Mouse (Mus musculus) midbrain, embryonic 11.5 days (tissue): ENCODE data around the gene Hsf2bp. TPM values are rescaled to one million over a fixed set of nuclear protein-coding genes. Genes with fewer than 3 reads are reported as not detected.

ENCODE experiments used
- ATAC-seq: fragments of 200-750 bp; cut with Nextera tagmentation; 2 replicates; pipeline ENCODE4 v1.8.0; 2017; ENCODE audit warnings: moderate TSS enrichment, moderate library complexity; ENCODE audit not compliant: low FRiP score
- DNase-seq: peaks from one replicate; pipeline ENCODE4 v3.0.0; 2015; ENCODE audit warnings: low spot score; ENCODE audit errors: missing footprints
- H3K27ac ChIP-seq: fragments of 300-500 bp; sonication (generic); 2 replicates; pipeline ENCODE4 v1.5.1; 2014; ENCODE audit warnings: low read depth, low read length
- H3K27me3 ChIP-seq: fragments of 300-500 bp; sonication (generic); 2 replicates; pipeline ENCODE4 v1.6.1; 2014; ENCODE audit warnings: mild to moderate bottlenecking, low read length, moderate library complexity, mixed read lengths; ENCODE audit not compliant: control insufficient read depth, insufficient read depth
- H3K36me3 ChIP-seq: fragments of 300-500 bp; sonication (generic); 2 replicates; pipeline ENCODE4 v1.6.1; 2014; ENCODE audit warnings: mild to moderate bottlenecking, low read length, moderate library complexity, mixed read lengths; ENCODE audit not compliant: control insufficient read depth, insufficient read depth
- H3K4me1 ChIP-seq: fragments of 300-500 bp; sonication (generic); 2 replicates; pipeline ENCODE4 v1.6.1; 2014; ENCODE audit warnings: low read length; ENCODE audit not compliant: control insufficient read depth, insufficient read depth
- H3K4me2 ChIP-seq: fragments of 300-500 bp; sonication (generic); 2 replicates; pipeline ENCODE4 v1.6.1; 2014; ENCODE audit warnings: mild to moderate bottlenecking, moderate library complexity
- H3K4me3 ChIP-seq: fragments of 300-500 bp; sonication (generic); 2 replicates; pipeline ENCODE4 v1.5.1; 2014; ENCODE audit warnings: low read depth, low read length
- H3K9ac ChIP-seq: fragments of 300-500 bp; sonication (generic); 2 replicates; pipeline ENCODE4 v1.6.1; 2014; ENCODE audit warnings: low read length
- H3K9me3 ChIP-seq: fragments of 300-500 bp; sonication (generic); 2 replicates; pipeline ENCODE4 v1.6.1; 2016; ENCODE audit warnings: low read length; ENCODE audit not compliant: control insufficient read depth
- WGBS: fragments of 180-500 bp; shearing (Covaris S2); extraction: QIAGEN DNeasy Blood & Tissue Kit; methylation state at CpG from one replicate; pipeline ENCODE4 v1.1.7; 2014; 5-methylcytosine and 5-hydroxymethylcytosine counted together
- polyA plus RNA-seq: library from polyadenylated mRNA; unstranded; fragments of >200 nt; fragmentation: Nextera tagmentation; extraction: Ambion mirVana; gene quantifications from 2 replicates; pipeline ENCODE4 v1.2.1, GENCODE M21; 2014

Gene Hsf2bp
- polyA plus RNA-seq, 1 experiment from 2014 or later = 0.60 TPM

- Histone ChIP-seq H3K4me3 (no peak overlapping the region), H3K9me3 (no peaks in the 10 kb centered on the region), H3K9ac (no peak overlapping the region), H3K27me3 (no peaks in the 10 kb centered on the region), H3K36me3 (no peaks in the 10 kb centered on the region), H3K4me2 (no peak overlapping the region), H3K4me1 (no peaks in the 10 kb centered on the region), H3K27ac (no peak overlapping the region)
- WGBS = 87% methylated on average over 3 of the region's 3 CpGs
- ATAC-seq (no peak), DNase-seq (no peak)
Measured at GRCm38 (mm10) chr17:32003251-32003650, 32.9 kb downstream of the Hsf2bp start.

DNA sequence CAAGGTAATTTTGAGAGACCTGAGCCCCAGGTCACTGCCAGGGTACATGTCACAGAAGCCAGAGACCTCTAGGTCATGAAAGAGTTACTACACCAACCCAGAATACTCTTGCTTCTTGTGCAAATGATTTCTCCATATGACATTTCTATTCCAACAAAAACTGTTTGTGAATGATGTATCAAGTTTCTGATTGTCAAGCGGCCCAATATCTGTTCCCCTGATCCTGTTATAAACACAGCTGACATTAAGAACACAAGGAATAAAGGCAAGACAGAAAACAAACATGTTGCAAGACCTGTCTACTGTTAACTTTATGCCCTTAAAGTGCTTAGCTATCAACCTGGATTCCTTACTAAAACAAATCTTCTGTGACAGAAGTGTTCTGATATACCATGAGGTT is 37.8 kb downstream of the Hsf2bp start:
- Histone ChIP-seq H3K4me1 (no peaks in the 10 kb centered on the region), H3K27me3 (no peaks in the 10 kb centered on the region), H3K27ac (no peak overlapping the region), H3K9me3 (no peaks in the 10 kb centered on the region), H3K9ac (no peak overlapping the region), H3K4me3 (no peak overlapping the region), H3K36me3 (no peaks in the 10 kb centered on the region), H3K4me2 (no peak overlapping the region)
- WGBS = 89% methylated on average over 1 of the region's 1 CpGs
- DNase-seq = no peak
- ATAC-seq = no peak

DNA sequence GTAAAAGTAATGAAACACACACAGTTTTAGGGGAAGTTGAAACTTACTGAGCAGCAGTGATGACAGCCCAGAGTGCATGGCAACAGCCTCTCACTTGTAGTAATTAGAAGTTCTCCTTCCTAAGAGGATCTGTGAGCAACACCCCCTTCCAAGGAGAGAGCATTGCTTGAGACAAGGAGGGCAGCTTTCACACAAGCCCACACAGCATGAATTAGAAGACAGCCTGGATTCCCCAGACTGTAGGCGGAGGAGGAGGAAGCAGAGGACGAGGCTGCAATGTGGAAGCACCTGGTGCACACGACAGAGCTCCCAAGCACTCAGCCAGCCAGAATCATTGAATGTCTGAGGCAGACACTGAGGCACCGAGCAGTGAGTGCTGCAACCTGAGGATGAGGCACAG is 39.8 kb downstream of the Hsf2bp start:
- no peak for DNase-seq
- H3K27ac ChIP-seq = no peak overlapping the region
- no peaks in the 10 kb centered on the region for H3K36me3 ChIP-seq
- H3K9ac ChIP-seq = no peak overlapping the region
- no peak for ATAC-seq
- no peaks in the 10 kb centered on the region for H3K27me3 ChIP-seq
- H3K4me3 ChIP-seq = no peak overlapping the region
- H3K9me3 ChIP-seq = no peaks in the 10 kb centered on the region
- no peaks in the 10 kb centered on the region for H3K4me1 ChIP-seq
- 69% methylated on average over 4 of the region's 4 CpGs for WGBS
- H3K4me2 ChIP-seq = no peak overlapping the region

- ATAC-seq (no peak), DNase-seq (no peak)
- Histone ChIP-seq H3K36me3 (no peaks in the 10 kb centered on the region), H3K27ac (no peak overlapping the region), H3K4me3 (no peak overlapping the region), H3K4me2 (no peak overlapping the region), H3K9ac (no peak overlapping the region), H3K4me1 (no peaks in the 10 kb centered on the region), H3K27me3 (no peaks in the 10 kb centered on the region), H3K9me3 (no peaks in the 10 kb centered on the region)
- 82% methylated on average over 2 of the region's 2 CpGs for WGBS
Measured at GRCm38 (mm10) chr17:31995784-31996183, 40.4 kb downstream of the Hsf2bp start.

- DNase-seq (no peak), ATAC-seq (no peak)
- Histone ChIP-seq H3K4me1 (no peaks in the 10 kb centered on the region), H3K27me3 (no peaks in the 10 kb centered on the region), H3K27ac (no peak overlapping the region), H3K4me2 (no peak overlapping the region), H3K36me3 (no peaks in the 10 kb centered on the region), H3K4me3 (no peak overlapping the region), H3K9me3 (no peaks in the 10 kb centered on the region), H3K9ac (no peak overlapping the region)
Measured at GRCm38 (mm10) chr17:31994132-31994531, 42.0 kb downstream of the Hsf2bp start.

- Histone ChIP-seq H3K36me3 (no peaks in the 10 kb centered on the region), H3K4me2 (no peak overlapping the region), H3K27ac (no peak overlapping the region), H3K9ac (no peak overlapping the region), H3K4me3 (no peak overlapping the region), H3K9me3 (no peaks in the 10 kb centered on the region), H3K27me3 (no peaks in the 10 kb centered on the region), H3K4me1 (no peaks in the 10 kb centered on the region)
- ATAC-seq = no peak
- DNase-seq = no peak
- 92% methylated on average over 1 of the region's 1 CpGs for WGBS
Measured at GRCm38 (mm10) chr17:31993354-31993753, 42.8 kb downstream of the Hsf2bp start.

GRCm38 (mm10) chr17:31992004-31992403 is 44.1 kb downstream of the Hsf2bp start:
- DNase-seq (no peak), ATAC-seq (no peak)
- WGBS = 81% methylated on average over 2 of the region's 2 CpGs
- Histone ChIP-seq H3K36me3 (no peaks in the 10 kb centered on the region), H3K4me3 (no peak overlapping the region), H3K4me2 (no peak overlapping the region), H3K27me3 (no peaks in the 10 kb centered on the region), H3K9me3 (no peaks in the 10 kb centered on the region), H3K27ac (no peak overlapping the region), H3K4me1 (no peaks in the 10 kb centered on the region), H3K9ac (no peak overlapping the region)

- Histone ChIP-seq H3K4me2 (no peak overlapping the region), H3K4me3 (no peak overlapping the region), H3K4me1 (no peaks in the 10 kb centered on the region), H3K27me3 (no peaks in the 10 kb centered on the region), H3K27ac (no peak overlapping the region), H3K36me3 (no peaks in the 10 kb centered on the region), H3K9ac (no peak overlapping the region), H3K9me3 (no peaks in the 10 kb centered on the region)
- 92% methylated on average over 2 of the region's 2 CpGs for WGBS
- ATAC-seq (no peak), DNase-seq (no peak)
Measured at GRCm38 (mm10) chr17:31989035-31989434, 47.1 kb downstream of the Hsf2bp start.

DNA sequence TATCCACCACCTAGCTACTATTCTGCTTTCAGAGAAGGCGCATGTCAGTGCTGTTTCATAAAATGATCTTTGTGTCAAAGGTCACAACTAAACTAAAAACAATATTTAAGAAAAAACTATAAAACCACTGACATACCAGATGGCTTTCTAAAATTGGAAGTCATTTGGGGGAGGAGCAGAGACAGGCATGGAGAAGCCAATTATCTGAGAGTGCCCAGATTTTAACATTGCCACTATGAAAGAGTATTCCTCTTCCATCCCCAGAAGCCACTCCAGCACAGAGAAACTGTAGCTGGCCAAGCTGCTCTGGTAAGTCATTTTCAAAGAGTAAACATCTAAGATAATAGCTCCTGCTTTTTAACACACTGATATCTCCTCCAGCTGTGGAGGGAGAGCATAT is 49.2 kb downstream of the Hsf2bp start:
- WGBS = 98% methylated on average over 1 of the region's 1 CpGs
- ATAC-seq (no peak), DNase-seq (no peak)
- no peaks in the 10 kb centered on the region for H3K27me3 ChIP-seq
- no peak overlapping the region for H3K9ac ChIP-seq
- no peaks in the 10 kb centered on the region for H3K4me1 ChIP-seq
- no peaks in the 10 kb centered on the region for H3K9me3 ChIP-seq
- H3K4me3 ChIP-seq = no peak overlapping the region
- no peak overlapping the region for H3K4me2 ChIP-seq
- H3K36me3 ChIP-seq = no peaks in the 10 kb centered on the region
- H3K27ac ChIP-seq = no peak overlapping the region

DNA sequence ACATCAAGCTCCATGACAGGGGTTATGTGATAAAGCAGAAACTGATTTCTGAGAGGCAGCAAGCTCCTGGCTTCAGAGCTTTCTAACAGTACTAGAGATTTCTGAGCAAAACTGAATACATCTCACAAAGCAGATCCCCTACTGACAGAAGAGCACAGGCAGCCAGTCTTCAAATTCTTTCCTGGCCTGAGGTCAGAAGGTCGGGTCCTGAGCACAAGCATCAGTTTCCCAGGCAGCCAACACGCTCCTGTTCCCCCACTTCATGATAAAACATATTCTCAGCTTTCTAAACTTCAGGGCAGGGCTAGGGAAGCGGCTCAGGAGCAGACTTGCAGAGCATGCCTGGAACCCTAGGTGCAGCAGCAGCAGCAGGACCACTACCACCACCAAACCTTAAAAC is 52.7 kb downstream of the Hsf2bp start:
- no peak overlapping the region for H3K27ac ChIP-seq
- H3K4me1 ChIP-seq = no peaks in the 10 kb centered on the region
- no peak overlapping the region for H3K9ac ChIP-seq
- no peaks in the 10 kb centered on the region for H3K27me3 ChIP-seq
- 49% methylated on average over 3 of the region's 3 CpGs for WGBS
- DNase-seq (no peak), ATAC-seq (no peak)
- H3K4me2 ChIP-seq = no peak overlapping the region
- H3K9me3 ChIP-seq = no peaks in the 10 kb centered on the region
- no peaks in the 10 kb centered on the region for H3K36me3 ChIP-seq
- no peak overlapping the region for H3K4me3 ChIP-seq
